Mouse (Mus musculus) ES-CJ7 (cell line): ENCODE measurements around the gene Sema4f.
A peak's percentile ranks its signal among the peaks of the same experiment; 100 is the strongest.

Source experiments
- DNase-seq: peaks from one replicate; pipeline ENCODE4 v3.0.0; 2011; ENCODE audit warnings: low read depth, low spot score

Gene Sema4f

GRCm38 (mm10) chr6:82915889-82916288, 23.7 kb downstream of the Sema4f start:
- DNase-seq: peak; percentile 75

- DNase-seq: no peak
These were observed 26.0 kb downstream of the Sema4f start for GRCm38 (mm10) chr6:82913336-82914247.

GRCm38 (mm10) chr6:82911303-82911702, 28.3 kb downstream of the Sema4f start:
- no peak for DNase-seq

GRCm38 (mm10) chr6:82909136-82909855, 30.3 kb downstream of the Sema4f start:
- peak; percentile 77 for DNase-seq

- DNase-seq: no peak
These were observed 31.5 kb downstream of the Sema4f start for GRCm38 (mm10) chr6:82908034-82908433.

- DNase-seq: no peak
These were observed 32.6 kb downstream of the Sema4f start for GRCm38 (mm10) chr6:82906985-82907384.

- DNase-seq: no peak
These were observed 37.0 kb downstream of the Sema4f start for GRCm38 (mm10) chr6:82902559-82902958.

GRCm38 (mm10) chr6:82898745-82899144, 40.8 kb downstream of the Sema4f start:
- no peak for DNase-seq

GRCm38 (mm10) chr6:82898227-82898626, 41.3 kb downstream of the Sema4f start:
- DNase-seq: no peak

GRCm38 (mm10) chr6:82897311-82897710, 42.3 kb downstream of the Sema4f start:
- no peak for DNase-seq

GRCm38 (mm10) chr6:82893415-82893814, 46.2 kb downstream of the Sema4f start:
- DNase-seq: no peak

GRCm38 (mm10) chr6:82892540-82892939, 47.0 kb downstream of the Sema4f start:
- peak; percentile 70 for DNase-seq

GRCm38 (mm10) chr6:82891488-82891887, 48.1 kb downstream of the Sema4f start:
- peak; percentile 87 for DNase-seq

- no peak for DNase-seq
These were observed 53.2 kb downstream of the Sema4f start for GRCm38 (mm10) chr6:82886330-82886729.

- peak; percentile 58 for DNase-seq
These were observed 53.7 kb downstream of the Sema4f start for GRCm38 (mm10) chr6:82885909-82886308.

- no peak for DNase-seq
These were observed 54.1 kb downstream of the Sema4f start for GRCm38 (mm10) chr6:82885441-82885840.

GRCm38 (mm10) chr6:82884570-82884969, 55.0 kb downstream of the Sema4f start:
- no peak for DNase-seq

GRCm38 (mm10) chr6:82881485-82882096, 58.0 kb downstream of the Sema4f start:
- DNase-seq: peak; percentile 76

- DNase-seq: peak; percentile 54
These were observed 58.8 kb downstream of the Sema4f start for GRCm38 (mm10) chr6:82880807-82881206.

GRCm38 (mm10) chr6:82879463-82880089, 60.0 kb downstream of the Sema4f start:
- DNase-seq: no peak

- DNase-seq: no peak
These were observed 64.0 kb downstream of the Sema4f start for GRCm38 (mm10) chr6:82875509-82875935.

- no peak for DNase-seq
These were observed 67.2 kb downstream of the Sema4f start for GRCm38 (mm10) chr6:82872332-82872707.
